Mouse (Mus musculus) layer of hippocampus, adult 11-12 months (tissue): ENCODE measurements at regions not wholly inside any gene's neighbourhood (a gene's known extent, or its start where the extent isn't known, plus 50 kb on each side); places are given as distances from the start of the nearest gene placed in this dataset.
"Not testable (repeated sequence)": the region's sequence is repeated elsewhere in the genome, so short reads cannot be mapped to it uniquely, and the experiment has no call there.

Source experiments
- DNase-seq: peaks from one replicate; pipeline ENCODE4 v3.0.0; 2022; ENCODE audit warnings: low spot score

DNA sequence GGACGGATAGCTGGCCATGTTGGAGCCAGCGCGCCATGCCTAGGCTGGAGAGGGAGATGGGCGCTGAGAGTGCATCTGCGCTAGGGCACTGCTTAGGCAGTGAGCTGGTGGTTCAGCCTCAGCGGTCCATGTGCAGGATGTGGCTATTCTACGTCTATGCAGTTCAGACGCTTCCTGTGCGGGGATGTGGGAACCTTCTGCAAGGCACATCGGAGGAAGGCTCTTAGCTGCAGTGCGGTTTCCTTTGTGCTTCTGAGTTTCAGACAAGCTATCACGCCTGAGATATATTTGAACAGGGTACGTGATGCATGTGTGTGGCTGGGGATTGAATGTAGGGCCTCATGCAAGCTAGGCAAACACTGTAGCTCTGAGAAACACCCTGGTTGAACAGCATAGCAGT, 54.4 kb upstream of the Lrpprc start:
- no peak for DNase-seq

DNA sequence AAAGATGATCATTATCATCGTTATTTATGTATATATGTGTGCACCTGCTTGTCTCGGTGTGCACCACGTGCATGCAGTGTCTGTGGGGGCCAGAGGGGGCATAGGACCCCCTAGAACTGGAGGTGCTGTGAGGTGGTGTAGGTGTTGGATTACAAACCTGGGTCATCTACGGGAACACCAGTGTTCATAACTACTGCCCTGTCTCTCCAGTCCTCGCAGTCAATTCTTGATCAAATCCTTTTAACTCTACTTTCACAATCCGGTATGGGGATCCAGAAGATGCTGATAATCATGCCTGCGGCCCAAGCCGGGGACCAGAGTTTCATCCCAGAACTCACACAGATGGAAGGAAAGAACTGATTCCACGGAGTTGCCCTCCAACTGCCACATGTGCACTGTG, 55.6 kb upstream of the Lrpprc start:
- no peak for DNase-seq

DNA sequence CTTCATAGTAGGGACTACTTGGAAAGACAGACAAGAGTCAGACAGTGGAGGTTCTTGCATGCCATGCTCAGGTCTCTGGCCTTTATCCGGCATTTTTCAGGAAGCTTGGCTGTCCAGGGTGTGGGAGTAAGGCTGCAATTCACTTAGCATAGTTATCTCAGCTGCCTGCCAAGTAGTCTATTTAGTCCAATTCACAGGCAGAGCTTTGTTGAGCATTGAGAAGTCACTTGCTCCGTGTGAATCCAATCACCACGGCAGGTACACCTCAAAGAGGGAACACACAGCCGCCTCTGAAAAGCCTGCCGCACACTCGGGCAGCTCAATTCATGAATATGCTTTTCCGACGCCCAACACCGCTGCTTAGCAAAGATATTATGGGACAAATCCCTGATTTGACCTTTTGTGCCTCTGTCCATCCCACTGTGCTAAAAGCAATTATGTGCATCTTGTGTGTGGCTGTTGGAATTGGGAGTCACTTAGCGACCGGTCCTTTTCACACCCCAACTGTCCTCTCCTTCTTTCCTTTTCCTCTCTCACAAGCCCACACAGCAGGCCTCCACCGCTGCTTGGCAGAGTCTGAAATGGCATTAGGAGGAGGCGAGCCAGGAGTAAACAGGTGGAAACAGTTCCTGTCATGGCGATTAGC, 57.9 kb upstream of the Lrpprc start:
- DNase-seq = no peak

DNA sequence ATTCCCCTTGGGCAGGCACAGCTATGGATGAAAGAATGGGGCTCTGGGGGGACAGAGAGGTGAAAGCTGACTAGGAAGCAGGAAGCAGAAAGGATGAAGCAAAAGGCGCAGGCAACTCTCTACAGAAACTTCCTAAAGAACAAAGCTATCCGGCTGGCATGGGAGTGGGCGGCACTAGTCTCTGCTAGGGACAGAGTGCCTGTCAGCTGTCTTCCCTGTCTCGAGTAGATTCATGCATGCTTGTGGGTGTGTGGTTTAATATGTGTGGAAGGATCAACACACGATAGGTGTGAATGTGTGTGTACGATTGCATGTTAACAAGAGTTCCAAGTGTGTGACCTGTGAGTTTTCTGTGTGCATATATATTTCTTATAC, 58.4 kb upstream of the Lrpprc start:
- DNase-seq = no peak

DNA sequence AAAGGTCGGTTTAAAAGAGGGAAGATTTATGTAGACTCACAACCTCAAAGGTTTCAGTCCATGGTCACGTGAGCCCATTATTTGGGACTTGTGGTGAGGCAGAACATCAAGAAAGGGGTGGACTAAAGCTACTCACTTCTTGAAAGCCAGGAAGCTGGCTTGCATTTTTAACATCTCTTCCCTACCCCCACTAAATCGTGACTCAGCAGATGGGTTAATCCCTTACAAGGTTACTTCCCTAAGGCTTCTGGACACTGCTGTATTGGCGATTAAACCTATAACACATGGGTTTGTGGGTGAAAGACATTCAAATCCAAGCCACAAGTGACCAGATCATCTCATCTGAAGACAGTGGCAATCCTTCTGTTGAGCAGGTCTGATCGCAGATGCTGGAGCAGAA, 59.9 kb upstream of the Lrpprc start:
- DNase-seq = no peak

DNA sequence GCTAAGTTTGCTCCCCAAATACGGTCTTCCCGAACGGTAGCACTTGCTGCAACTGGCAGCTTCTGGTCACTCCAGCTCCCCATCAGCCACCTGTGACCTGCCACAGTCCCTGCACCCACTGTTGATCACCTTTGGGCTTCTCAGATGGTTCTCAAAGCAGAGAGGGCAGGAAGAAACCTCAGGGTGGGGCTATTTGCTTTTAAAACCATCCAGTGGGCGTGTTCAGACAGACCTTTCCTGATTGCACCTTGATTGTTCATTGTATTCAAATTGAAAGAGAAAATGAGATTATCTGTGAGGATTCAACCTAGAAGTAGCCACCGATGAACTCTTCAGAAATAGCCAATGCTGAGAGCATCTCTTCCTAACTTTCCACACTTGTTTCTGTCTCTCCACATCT, 60.3 kb upstream of the Lrpprc start:
- DNase-seq = no peak

DNA sequence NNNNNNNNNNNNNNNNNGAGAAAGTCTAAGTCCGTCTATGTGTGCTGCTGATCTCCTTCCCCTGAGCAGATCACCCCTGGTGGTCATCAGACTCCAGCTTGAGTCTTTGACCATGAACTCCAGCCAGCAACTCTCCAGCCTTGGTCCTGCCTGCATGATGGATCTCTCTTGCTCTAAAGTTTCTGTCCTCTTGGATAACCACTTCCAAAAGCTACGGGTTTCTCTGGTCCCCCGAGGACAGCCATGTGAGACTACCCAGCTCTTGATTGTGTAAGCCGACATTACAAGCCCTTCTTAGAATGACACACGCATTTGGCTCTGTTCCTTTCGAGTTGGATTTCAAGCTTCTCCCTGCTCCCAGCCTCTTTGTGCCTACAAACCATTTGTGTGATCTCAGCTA, 66.4 kb upstream of the Lrpprc start:
- no peak for DNase-seq

DNA sequence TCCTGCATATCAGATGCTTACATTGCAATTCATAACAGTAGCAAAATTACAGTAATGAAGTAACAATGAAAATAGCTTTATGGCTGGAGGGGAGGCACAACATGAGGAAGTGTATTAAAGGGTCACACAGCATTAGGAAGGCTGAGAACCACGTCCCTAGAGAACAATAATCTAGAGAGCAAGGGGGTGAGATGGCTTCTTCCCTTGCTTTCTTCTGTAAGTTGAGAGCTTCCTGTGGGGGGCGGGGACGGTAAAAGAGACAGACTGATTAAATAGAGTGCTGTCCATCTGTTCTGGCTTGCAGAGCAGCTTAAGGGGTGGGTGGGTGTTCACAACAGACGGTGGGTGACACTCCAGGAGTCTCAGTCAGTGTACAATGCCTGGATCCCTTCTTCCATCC, 68.2 kb upstream of the Lrpprc start:
- DNase-seq = no peak

DNA sequence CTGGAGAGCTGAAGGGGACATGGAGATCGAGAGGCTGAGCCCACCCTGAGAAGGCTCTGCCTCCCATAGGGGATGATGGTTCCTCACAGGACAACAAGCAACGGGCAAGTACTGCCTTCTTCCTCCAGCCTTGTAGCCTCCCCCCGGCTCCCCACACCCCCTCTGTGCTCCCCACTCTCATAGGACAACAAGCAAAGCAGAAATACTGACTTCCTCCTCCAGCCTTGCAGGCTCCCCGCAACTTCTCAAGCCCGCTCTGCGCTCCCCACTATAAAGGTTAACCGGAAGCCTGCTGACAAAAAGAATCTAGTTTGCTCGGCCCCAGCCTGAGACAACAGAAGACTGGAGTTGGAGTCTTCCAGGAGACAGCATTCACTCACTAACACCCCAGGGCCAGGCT, 69.3 kb upstream of the Lrpprc start:
- no peak for DNase-seq

DNA sequence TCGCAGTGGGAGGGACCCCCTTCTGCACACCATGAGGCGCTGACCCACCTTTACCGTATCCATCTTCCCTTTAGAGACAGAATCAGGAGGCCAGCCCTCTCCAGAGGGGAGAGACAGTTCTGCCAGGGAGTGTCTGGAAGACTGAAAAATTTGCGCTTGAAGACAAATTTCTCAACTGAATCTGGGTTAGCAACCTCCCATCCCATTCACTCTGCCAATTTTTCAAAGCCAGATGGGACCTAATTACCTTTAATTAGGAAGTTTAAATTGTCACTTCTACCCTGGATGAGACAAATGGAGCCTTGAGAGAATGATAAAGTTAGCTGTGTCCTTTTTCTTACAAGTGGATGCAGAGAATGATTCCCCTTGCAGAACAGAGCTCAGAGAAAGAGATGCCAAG, 70.2 kb upstream of the Lrpprc start:
- no peak for DNase-seq

DNA sequence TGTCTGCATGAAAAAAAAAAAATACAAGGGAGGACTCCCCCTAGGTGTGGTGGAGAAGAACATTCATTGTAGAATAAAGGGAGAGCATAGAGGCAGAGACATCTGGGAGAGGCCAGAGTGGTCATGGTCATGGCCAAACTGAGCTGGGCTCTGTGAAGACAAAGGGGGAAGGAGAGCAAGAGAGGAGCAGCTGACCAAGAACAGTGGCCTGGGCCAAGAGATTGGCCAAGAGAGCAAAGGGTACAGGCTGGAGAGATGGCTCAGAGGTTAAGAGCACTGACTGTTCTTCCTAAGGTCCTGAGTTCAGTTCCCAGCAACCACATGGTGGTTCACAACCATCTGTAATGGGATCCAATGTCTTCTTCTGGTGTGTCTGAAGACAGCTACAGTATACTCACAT, 73.6 kb upstream of the Lrpprc start:
- DNase-seq = not testable (repeated sequence)

DNA sequence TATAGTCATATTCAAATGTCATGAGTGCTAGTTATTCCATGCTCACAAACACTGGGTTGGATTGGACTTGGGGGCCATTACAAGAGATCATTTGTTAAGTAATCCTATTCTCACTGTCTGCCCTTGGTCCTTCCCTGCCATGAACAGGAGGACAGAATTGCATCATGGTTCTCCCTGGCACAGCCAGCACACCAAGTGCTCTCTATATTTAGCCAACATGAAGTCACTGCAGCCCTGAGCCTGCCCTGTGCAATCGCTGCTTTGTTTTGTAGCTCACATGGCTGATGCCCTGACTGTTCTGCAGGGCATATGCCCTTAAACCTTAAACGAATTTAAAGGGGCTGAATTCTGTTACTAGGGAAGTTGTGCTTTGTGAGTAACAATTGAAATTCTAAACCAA, 74.6 kb upstream of the Lrpprc start:
- peak; percentile 65 for DNase-seq

DNA sequence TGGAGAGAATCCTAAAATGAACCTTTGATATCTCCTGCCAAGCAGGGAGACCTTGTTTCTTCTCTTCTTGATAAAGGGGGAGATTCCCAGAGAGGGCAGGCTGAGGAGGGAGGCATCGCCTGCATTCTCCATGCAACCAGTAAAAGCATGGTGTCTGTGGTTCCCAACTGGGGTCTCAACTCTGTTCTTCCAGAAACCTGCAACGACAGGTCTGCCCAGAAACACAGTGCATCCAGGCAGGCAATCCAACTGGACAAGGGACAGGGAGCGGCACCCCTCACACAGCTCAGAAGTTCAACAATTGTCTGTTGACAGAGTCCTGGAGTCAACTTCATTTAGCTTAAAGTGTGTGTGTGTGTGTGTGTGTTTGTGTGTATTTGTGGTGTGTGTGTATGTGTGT, 75.0 kb upstream of the Lrpprc start:
- no peak for DNase-seq

DNA sequence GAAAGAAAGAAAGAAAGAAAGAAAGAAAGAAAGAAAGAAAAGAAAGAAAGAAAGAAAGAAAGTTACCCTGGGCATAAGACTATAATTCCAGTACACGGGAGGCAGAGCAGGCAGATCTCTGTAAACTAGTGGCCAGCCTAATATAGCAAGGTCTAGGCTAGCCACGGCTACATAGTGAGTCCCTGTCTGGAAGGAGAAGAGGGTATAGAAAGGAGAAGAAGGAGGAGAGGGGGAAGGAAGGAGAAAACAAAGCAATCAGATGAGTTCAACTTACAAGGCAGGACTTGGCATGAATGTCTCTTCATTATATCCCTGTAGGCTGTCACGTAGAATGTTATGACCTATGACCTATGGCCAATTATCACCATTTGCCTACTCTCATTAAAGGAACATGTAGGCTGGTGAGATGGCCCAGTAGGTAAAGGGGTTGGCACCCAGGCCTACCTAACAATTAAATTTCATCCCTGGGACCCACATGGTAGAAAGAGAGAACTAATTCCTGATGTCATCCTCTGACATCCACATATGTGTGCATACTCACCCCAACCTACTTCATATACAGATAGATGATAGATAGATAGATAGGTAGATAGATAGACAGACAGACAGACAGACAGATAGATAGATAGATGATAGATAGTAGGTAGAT, 78.6 kb upstream of the Lrpprc start:
- DNase-seq = no peak

DNA sequence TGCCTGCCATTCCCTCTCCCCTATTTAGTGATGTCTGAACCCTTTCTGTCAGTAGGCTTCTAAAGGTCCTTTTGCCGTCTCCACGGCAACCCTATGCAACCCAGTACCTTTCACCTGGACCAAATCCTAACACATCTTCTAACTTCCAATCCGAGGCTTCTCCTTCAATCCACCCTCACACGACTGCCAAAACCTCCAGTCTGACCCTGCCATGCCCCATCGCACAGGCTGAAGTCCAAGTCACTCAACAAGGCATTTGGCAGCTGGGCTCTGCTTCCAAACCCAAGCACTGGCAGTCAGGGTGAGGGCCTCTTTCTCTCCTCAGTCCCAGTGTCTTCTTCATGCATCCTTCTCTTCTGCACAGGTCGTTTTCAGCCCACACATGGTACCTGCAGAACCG, 83.0 kb upstream of the Lrpprc start:
- no peak for DNase-seq

DNA sequence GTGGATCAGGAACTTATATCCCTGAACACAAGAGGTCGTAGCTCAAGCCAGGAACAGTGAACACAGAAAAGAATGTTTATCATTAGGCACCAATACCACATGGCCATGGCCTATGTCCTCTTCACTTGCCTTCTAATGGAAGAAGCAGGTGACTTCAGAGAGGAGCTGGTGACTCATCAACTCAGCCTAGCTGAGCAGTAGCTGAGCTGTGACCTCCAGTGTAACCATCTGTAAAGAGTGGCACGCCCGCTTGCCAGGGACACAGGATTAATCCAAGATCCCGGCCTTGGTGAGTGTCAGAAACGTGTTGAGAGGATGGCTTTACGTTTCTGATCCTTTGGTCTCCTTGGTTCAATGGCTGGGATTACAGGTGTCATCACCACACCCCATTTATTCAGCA, 82.0 kb upstream of the Ppm1b start:
- DNase-seq = no peak

DNA sequence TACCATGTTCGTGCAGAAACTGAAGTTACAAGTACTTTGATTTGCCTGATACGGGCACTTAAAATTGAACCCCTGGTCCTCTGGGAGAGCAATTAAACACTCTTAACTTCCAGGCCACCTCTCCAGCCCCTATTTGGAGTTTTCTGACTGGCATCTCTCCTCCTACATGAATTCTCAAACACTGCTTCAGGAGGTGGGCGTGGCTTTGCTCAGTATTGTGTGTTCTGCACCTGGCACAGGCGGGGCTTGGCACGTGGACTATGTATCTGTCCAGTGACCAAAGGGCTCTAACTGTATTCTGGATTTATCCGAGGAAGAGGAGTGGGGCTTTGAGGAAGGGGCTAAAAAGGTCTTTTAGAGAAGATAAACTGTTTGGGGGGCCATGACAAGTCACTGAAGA, 81.5 kb upstream of the Ppm1b start:
- DNase-seq = no peak

DNA sequence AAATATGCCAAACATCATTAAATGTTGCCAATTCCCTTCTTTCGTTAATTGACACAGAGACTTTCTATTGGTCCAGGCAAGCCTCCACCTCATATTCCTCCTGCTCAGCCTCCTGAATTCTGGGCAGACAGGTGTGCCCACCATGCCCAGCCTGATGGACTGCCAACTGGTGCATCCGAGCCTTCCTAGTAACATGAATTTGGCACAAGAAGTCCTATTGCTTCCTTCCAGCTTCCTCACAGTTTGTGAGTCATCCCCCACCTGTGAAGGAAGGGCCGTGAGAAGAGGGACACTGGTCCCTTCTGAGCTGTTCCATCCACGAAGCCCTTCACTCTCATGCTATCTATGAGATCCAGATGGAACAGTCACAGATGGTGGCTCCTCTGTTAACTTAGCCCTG, 80.5 kb upstream of the Ppm1b start:
- DNase-seq = no peak

DNA sequence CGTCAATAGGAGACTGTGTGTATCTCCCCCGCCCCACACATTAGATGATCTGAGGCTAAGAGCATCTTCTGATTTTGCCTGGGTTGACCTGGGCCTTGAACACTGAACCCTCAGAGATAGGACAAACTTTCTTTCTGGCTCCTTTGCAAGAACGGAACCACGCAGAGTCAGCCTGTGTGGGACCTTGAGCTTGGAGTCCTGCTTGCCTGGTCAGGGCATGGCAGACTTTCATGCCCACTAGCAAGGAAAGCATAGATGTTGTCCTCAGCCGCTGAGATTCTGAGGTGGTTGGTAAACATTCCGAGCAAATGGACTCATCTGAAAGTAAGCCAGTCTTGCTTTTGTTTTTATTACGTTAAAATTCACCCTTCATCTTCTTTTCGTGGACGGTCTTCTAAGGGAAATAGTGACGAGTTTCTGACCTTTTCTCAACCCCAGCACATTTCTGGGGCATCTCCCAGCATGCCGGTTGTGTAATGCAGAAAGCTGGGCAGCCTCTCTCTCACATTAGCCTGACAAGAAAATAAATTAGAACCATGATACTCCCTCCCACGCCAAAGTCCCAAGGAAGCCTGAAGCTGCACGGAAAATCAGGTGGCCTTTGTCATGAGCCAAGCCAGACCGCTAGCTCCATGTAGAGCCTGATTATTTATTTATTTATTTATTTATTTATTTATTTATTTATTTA, 79.2 kb upstream of the Ppm1b start:
- peak; percentile 24 for DNase-seq

DNA sequence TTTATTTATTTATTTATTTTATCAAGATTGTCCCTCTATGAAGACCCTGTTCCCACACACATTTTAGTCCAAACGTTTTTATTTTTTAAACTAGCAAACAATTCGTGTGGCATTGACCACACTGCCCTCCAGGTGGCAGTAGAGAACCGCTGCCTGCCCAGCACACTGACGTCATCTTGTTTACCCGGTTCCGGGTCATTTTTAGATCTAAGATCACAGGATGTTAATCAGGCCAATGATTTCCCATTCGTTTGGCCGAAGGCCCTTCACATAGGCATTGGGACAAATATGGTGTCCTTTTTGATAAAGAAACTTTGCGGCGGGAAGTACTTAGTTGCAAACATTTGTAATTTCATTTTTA, 78.7 kb upstream of the Ppm1b start:
- peak; percentile 64 for DNase-seq

DNA sequence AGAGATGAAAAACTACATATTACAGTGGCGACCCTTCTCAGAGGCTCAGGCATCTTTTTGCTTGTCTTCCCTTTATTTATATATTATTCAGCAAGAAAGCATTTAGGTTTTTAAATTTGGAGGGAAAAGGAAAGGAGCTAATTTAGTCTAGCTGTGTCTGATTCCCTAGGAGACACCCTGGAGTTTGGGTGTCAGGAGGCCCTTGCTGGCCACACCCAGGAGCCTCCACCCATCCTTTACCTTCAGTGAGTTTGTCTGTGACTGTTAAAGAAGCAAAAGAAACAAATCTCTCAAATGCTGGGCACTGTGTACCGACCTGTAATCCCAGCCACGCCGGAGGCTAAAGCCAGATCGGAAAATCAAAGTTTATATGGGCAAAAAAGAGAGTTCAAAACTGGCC, 78.2 kb upstream of the Ppm1b start:
- no peak for DNase-seq

DNA sequence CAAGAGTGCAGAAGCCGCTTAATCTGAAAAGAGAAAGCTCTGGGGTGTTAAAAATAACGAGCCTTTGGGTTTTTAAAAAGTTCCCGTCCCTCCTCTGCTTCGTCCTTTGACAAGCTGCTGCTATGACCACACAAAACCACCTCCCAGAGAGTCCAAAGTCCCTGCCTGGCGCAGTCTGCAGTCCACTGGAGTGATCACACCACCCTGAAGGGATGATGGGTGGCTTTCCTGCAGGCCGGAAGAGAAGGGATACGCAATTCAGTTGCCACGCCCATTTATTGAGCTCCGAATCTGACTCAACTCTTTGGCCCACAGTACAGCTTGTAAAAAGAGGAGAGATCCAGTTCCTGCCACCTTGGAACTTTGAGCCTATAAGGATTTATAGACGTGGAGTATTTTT, 77.4 kb upstream of the Ppm1b start:
- no peak for DNase-seq

DNA sequence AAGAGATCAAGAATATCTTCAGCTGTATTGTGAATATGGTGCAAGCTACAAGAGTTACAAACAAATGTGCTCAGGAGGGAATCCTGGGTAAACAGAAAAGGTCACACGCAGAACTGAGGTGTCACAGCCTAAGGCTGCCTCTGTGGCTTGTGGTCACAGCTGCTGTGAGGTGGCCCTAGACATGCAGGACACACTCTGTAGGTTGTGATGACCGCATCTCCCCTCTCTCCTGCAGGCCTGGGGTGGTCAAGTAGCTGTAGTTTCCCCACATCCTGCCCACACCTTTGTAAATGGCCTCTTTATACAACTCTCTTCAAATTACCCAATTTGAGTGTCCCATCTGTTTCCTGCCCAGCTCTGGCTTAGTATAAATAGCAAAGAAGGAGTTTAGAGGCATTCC, 75.6 kb upstream of the Ppm1b start:
- no peak for DNase-seq

DNA sequence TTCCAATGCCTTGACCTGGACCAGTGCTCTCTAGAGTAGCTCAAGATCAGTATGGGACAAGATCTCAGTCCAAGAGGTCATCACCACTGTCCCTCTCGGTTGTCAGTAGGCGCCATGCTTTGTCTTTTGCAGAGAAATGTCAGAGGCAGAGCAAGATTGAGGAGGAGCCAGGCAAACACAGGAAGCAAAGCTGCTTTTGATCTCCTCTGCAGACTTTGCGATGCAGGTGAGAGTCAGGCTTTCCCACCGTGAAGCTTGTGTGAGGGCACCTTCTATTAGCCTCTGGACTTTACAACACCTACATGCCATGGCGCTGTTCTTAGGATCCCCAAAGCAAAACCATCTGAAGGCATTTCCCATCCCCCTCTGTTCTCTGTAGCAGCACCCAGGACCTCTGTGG, 68.0 kb upstream of the Ppm1b start:
- no peak for DNase-seq
